Mouse (Mus musculus): ENCODE measurements around the gene Cacna1d. TPM values are rescaled to one million over a fixed set of nuclear protein-coding genes. Genes with fewer than 3 reads are reported as not detected.

Gene Cacna1d
- polyA plus RNA-seq, 1 experiment: 26.2 TPM

DNA sequence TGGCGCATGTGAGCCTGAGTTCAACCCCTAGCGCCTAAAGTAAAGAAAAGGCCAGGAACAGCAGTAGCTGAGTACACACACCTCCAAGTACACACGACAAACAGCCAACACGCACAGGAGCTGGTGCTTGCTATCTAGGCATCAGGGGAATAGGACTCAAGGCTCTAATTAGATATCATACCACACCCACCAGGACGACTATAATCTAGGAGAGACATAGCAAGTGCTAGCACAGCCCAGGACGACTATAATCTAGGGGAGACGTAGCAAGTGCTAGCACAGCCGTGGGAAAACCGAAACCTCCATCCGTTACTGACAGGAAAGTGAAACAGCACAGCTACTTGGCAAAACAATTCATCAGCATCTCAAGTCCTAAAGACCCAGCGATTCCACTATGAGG is 162.1 kb downstream of the Cacna1d start:
- Histone ChIP-seq H3K4me1 (ENCODE audit: control insufficient read depth, insufficient read depth, low read length) (no peaks in the 10 kb centered on the region), H3K4me3 (replicated peaks; ENCODE audit: extremely low read depth, low read depth, low read length) (no peak overlapping the region)
- WGBS: 62% methylated on average over 11 of the region's 11 CpGs
- no peak for TF ChIP-seq CTCF (IDR thresholded peaks at IDR 0.05; ENCODE audit: insufficient read depth, low read length)
- no peak for TF ChIP-seq POLR2A (IDR thresholded peaks at IDR 0.05; ENCODE audit: borderline replicate concordance, extremely low read depth, low read depth, low read length)
- no peak for DNase-seq

GRCm38 (mm10) chr14:30327452-30327851 is 163.8 kb downstream of the Cacna1d start:
- TF ChIP-seq CTCF (IDR thresholded peaks at IDR 0.05; ENCODE audit: insufficient read depth, low read length): no peak
- Histone ChIP-seq H3K4me3 (replicated peaks; ENCODE audit: extremely low read depth, low read depth, low read length) (no peak overlapping the region), H3K4me1 (ENCODE audit: control insufficient read depth, insufficient read depth, low read length) (no peaks in the 10 kb centered on the region)
- 63% methylated on average over 7 of the region's 7 CpGs for WGBS
- DNase-seq: no peak

DNA sequence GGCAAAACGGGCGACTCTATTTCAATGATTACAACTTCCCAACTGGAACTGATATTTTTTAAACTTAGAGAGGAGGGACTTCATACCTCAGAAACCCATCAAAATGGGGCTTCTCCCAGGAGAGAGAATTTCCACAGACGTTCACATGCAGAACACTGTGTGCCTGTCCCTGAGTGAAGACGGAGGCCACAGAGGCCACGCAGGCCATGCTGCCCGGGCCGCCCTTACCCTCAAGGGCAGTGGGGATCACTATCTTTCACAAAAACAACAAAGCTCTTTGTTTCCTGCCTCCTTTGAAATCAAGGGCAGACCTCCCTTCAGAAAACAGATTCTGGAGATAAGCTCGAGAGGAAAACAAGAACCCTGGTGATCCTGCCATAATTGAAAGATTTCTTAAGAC is 164.2 kb downstream of the Cacna1d start:
- no peak overlapping the region for H3K4me3 ChIP-seq (replicated peaks; ENCODE audit: extremely low read depth, low read depth, low read length)
- no peak for TF ChIP-seq POLR2A (IDR thresholded peaks at IDR 0.05; ENCODE audit: borderline replicate concordance, extremely low read depth, low read depth, low read length)
- TF ChIP-seq CTCF (IDR thresholded peaks at IDR 0.05; ENCODE audit: insufficient read depth, low read length): no peak
- 52% methylated on average over 8 of the region's 8 CpGs for WGBS
- H3K4me1 ChIP-seq (ENCODE audit: control insufficient read depth, insufficient read depth, low read length): no peaks in the 10 kb centered on the region
- no peak for DNase-seq

- H3K4me1 ChIP-seq (ENCODE audit: control insufficient read depth, insufficient read depth, low read length): no peaks in the 10 kb centered on the region
- WGBS: 47% methylated on average over 4 of the region's 4 CpGs
- H3K4me3 ChIP-seq (replicated peaks; ENCODE audit: extremely low read depth, low read depth, low read length): no peak overlapping the region
- DNase-seq: no peak
- TF ChIP-seq POLR2A (IDR thresholded peaks at IDR 0.05; ENCODE audit: borderline replicate concordance, extremely low read depth, low read depth, low read length) (no peak), CTCF (IDR thresholded peaks at IDR 0.05; ENCODE audit: insufficient read depth, low read length) (no peak)
Measured at GRCm38 (mm10) chr14:30326226-30326625, 165.0 kb downstream of the Cacna1d start.

DNA sequence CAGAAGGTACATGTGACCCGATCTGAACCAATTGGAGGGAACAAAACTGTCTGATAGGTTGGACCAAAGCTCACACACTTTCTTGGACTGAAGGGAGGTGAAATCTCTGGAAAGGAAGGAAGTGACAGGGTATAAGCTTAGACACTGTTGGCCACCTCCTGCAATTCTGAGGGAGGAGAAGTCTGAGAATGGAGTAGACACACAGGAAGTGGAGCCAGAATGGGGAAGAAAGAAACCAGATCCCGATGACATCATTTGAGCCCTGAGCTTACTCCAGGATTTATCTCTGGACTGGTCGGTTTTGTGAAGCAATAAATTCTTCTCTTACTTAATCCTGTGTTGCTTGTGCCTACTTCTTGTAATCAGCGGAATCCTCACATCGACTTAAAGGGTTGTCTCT is 166.3 kb downstream of the Cacna1d start:
- no peak for DNase-seq
- 65% methylated on average over 5 of the region's 5 CpGs for WGBS
- no peak overlapping the region for H3K4me3 ChIP-seq (replicated peaks; ENCODE audit: extremely low read depth, low read depth, low read length)
- TF ChIP-seq CTCF (IDR thresholded peaks at IDR 0.05; ENCODE audit: insufficient read depth, low read length): no peak
- no peak for TF ChIP-seq POLR2A (IDR thresholded peaks at IDR 0.05; ENCODE audit: borderline replicate concordance, extremely low read depth, low read depth, low read length)
- H3K4me1 ChIP-seq (ENCODE audit: control insufficient read depth, insufficient read depth, low read length): no peaks in the 10 kb centered on the region

DNA sequence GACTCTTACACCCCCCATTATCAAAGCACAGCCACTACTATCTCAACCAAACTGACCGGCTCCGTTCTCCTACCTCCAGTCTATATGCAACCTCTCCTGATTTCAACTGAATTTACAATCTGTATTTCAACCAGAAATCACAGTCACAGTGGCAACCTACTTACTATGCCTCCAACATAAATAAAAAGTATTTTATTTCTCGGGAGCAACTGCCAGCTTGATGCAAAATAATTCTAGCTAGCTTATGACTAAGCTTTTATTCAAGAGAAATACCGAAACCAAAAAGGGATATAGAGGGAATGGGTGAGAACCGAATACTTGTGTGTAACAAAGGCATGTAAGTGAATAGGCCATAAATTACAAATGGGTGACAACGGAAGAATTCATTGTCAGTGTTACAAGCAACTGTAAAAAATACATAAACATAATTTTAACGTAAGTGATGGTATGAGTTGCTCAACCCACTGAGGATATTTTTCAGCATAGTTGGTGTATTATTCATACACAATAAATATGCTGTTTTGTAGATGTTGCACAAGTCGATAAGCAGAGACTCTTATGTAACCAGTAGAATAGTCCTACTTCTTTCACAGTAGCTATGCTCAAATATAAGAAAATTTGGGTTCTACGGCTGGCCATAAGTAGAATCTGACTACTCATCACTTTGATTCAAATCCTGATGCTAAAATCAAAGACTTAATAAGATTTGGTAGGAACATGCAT is 172.4 kb downstream of the Cacna1d start:
- no peak for TF ChIP-seq POLR2A (IDR thresholded peaks at IDR 0.05; ENCODE audit: borderline replicate concordance, extremely low read depth, low read depth, low read length)
- TF ChIP-seq CTCF (IDR thresholded peaks at IDR 0.05; ENCODE audit: insufficient read depth, low read length): no peak
- Histone ChIP-seq H3K4me1 (ENCODE audit: control insufficient read depth, insufficient read depth, low read length) (no peaks in the 10 kb centered on the region), H3K4me3 (replicated peaks; ENCODE audit: extremely low read depth, low read depth, low read length) (no peak overlapping the region)
- no peak for DNase-seq
- 75% methylated on average over 9 of the region's 9 CpGs for WGBS

DNA sequence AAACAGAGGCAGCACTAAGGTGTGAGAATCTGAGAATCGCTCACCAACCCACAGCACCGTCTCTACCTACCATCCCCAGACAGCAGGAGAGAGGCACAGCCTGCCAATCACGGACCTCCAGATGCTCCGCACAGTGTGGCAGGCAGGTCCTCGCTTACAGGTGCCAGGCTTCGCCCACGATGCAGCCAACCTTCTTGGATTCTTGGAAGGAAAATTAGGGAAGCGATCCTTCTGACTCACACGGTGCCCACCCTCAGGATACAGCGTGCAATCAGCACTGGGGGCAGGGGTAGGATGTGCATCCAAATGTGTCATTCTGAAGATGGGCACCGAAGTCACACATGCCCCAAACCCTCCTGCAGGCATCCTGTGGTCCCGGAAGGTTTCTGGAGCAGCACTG is 173.0 kb downstream of the Cacna1d start:
- TF ChIP-seq POLR2A (IDR thresholded peaks at IDR 0.05; ENCODE audit: borderline replicate concordance, extremely low read depth, low read depth, low read length) (no peak), CTCF (IDR thresholded peaks at IDR 0.05; ENCODE audit: insufficient read depth, low read length) (no peak)
- 90% methylated on average over 12 of the region's 12 CpGs for WGBS
- H3K4me1 ChIP-seq (ENCODE audit: control insufficient read depth, insufficient read depth, low read length): no peaks in the 10 kb centered on the region
- H3K4me3 ChIP-seq (replicated peaks; ENCODE audit: extremely low read depth, low read depth, low read length): no peak overlapping the region
- no peak for DNase-seq

DNA sequence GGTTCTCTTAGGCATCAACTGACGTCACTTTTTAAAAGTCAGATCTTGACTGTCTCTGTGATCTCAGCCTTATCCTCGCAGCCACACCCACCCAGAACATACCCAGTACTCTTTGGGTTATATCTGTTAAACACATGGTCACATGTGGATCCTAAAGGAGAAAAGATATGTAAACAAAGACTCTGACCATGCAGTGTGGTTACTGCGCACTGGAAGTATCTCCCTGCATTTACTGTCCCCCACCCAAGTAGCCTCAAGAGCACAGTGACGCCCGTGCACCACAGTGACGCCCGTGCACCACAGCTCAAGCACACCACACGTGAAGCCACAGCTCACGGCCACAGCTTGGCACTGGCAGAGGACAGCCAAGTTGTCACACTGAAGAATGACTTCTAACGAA is 173.6 kb downstream of the Cacna1d start:
- H3K4me1 ChIP-seq (ENCODE audit: control insufficient read depth, insufficient read depth, low read length): no peaks in the 10 kb centered on the region
- 77% methylated on average over 10 of the region's 10 CpGs for WGBS
- DNase-seq: no peak
- H3K4me3 ChIP-seq (replicated peaks; ENCODE audit: extremely low read depth, low read depth, low read length): no peak overlapping the region
- TF ChIP-seq CTCF (IDR thresholded peaks at IDR 0.05; ENCODE audit: insufficient read depth, low read length) (no peak), POLR2A (IDR thresholded peaks at IDR 0.05; ENCODE audit: borderline replicate concordance, extremely low read depth, low read depth, low read length) (no peak)

- TF ChIP-seq POLR2A (IDR thresholded peaks at IDR 0.05; ENCODE audit: borderline replicate concordance, extremely low read depth, low read depth, low read length) (no peak), CTCF (IDR thresholded peaks at IDR 0.05; ENCODE audit: insufficient read depth, low read length) (no peak)
- DNase-seq: peak; percentile 40
- Histone ChIP-seq H3K4me3 (replicated peaks; ENCODE audit: extremely low read depth, low read depth, low read length) (no peak overlapping the region), H3K4me1 (ENCODE audit: control insufficient read depth, insufficient read depth, low read length) (peaks cover 8% of the 10 kb centered on the region)
- WGBS: 27% methylated on average over 13 of the region's 13 CpGs
Measured at GRCm38 (mm10) chr14:30311206-30311889, 179.9 kb downstream of the Cacna1d start.

GRCm38 (mm10) chr14:30310236-30310635 is 181.0 kb downstream of the Cacna1d start:
- no peak overlapping the region for H3K4me3 ChIP-seq (replicated peaks; ENCODE audit: extremely low read depth, low read depth, low read length)
- no peak for DNase-seq
- 78% methylated on average over 10 of the region's 10 CpGs for WGBS
- peaks cover 8% of the 10 kb centered on the region for H3K4me1 ChIP-seq (ENCODE audit: control insufficient read depth, insufficient read depth, low read length)
- TF ChIP-seq CTCF (IDR thresholded peaks at IDR 0.05; ENCODE audit: insufficient read depth, low read length) (no peak), POLR2A (IDR thresholded peaks at IDR 0.05; ENCODE audit: borderline replicate concordance, extremely low read depth, low read depth, low read length) (no peak)
